Mouse (Mus musculus) limb, embryonic 11.5 days (tissue): ENCODE measurements around the gene Fam241b. TPM values are rescaled to one million over a fixed set of nuclear protein-coding genes. Genes with fewer than 3 reads are reported as not detected.

Source experiments
- polyA plus RNA-seq: library from polyadenylated mRNA; unstranded; fragments of >200 nt; fragmentation: Nextera tagmentation; extraction: Ambion mirVana; gene quantifications from 2 replicates; pipeline ENCODE4 v1.2.1, GENCODE M21; 2014

Gene Fam241b
- polyA plus RNA-seq, 1 experiment from 2014 or later: 3.6 TPM

Other genes starting within 250 kb of the Fam241b start
- gene Col13a1, start 164.8 kb downstream of the Fam241b start, polyA plus RNA-seq: 1.0 and 1.3 TPM in 2 replicates
- not detected in 2 replicates for gene Neurog3, start 10.8 kb downstream of the Fam241b start, polyA plus RNA-seq
- gene Tspan15, start 87.3 kb upstream of the Fam241b start, polyA plus RNA-seq: 8.8 and 10.4 TPM in 2 replicates
- gene Tacr2, start 108.5 kb upstream of the Fam241b start, polyA plus RNA-seq: not detected in 2 replicates
- 22.4 and 24.7 TPM in 2 replicates for gene Hk1, start 236.0 kb upstream of the Fam241b start, polyA plus RNA-seq